Mouse (Mus musculus): ENCODE data around the gene Gm37240. TPM values are rescaled to one million over a fixed set of nuclear protein-coding genes. Genes with fewer than 3 reads are reported as not detected.

Gm37240 gene
- total RNA-seq, 1 experiment = 1.2 TPM

DNA sequence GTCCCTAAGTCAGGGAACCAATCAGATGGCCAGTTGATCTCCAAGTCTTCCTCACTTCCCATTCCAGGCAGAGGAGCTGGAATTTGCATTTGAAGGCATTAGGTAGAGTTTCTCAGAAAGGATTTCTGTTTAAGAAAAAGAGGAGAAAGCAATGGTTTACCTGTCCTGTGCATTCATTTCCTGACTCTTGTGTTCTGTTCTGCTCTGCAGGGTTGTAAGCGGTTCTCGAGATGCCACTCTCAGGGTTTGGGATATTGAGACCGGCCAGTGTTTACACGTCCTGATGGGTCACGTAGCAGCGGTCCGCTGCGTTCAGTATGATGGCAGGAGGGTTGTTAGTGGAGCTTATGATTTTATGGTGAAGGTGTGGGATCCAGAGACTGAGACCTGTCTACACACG is 913.1 kb downstream of the Gm37240 start:
- Histone ChIP-seq H3K36me3 (ENCODE audit: control insufficient read depth, insufficient read depth, low read length, poor library complexity, severe bottlenecking) (peaks cover 11% of the 10 kb centered on the region), H3K9me3 (ENCODE audit: control insufficient read depth, insufficient read depth, low read depth, low read length) (no peaks in the 10 kb centered on the region), H3K27ac (ENCODE audit: insufficient read depth, low read depth, low read length, poor library complexity, severe bottlenecking) (no peak overlapping the region), H3K4me1 (ENCODE audit: control insufficient read depth in 2 of 2, insufficient read depth in 2 of 2, low read length in 2 of 2, poor library complexity in 1 of 2) (peaks cover 6 to 7% of the 10 kb centered on the region in 2 experiments; a peak in 2 of 4 replicates), H3K4me3 (ENCODE audit: insufficient read depth in 1 of 2, low read depth in 1 of 2, low read length in 2 of 2, poor library complexity in 1 of 2, severe bottlenecking in 1 of 2) (no peak overlapping the region), H3K9ac (ENCODE audit: insufficient read depth, low read depth, low read length, poor library complexity, severe bottlenecking) (no peak overlapping the region)
- DNase-seq (ENCODE audit: low read depth, low spot score) = no peak
- TF ChIP-seq MAFK (IDR thresholded peaks at IDR 0.05; ENCODE audit: insufficient read depth, low read depth, low read length) (no peak), CHD2 (IDR thresholded peaks at IDR 0.05; ENCODE audit: low read depth, low read length) (no peak), ZC3H11A (IDR thresholded peaks at IDR 0.05; ENCODE audit: borderline replicate concordance, low read depth, low read length) (no peak), ZNF384 (IDR thresholded peaks at IDR 0.05; ENCODE audit: low read depth, low read length) (no peak), HCFC1 (IDR thresholded peaks at IDR 0.05; ENCODE audit: borderline replicate concordance, insufficient read depth, low read length) (no peak)
- in situ Hi-C loops (cut with MboI; ENCODE audit: low sequenced_read_pairs in 2 of 2, unreplicated experiment in 2 of 2) = no loop called here

GRCm38 (mm10) chr3:84972881-84973280 is 914.4 kb downstream of the Gm37240 start:
- no peak overlapping the region for H3K4me3 ChIP-seq (ENCODE audit: insufficient read depth in 1 of 2, low read depth in 1 of 2, low read length in 2 of 2, poor library complexity in 1 of 2, severe bottlenecking in 1 of 2)
- peaks cover 15% of the 10 kb centered on the region for H3K36me3 ChIP-seq (ENCODE audit: control insufficient read depth, insufficient read depth, low read length, poor library complexity, severe bottlenecking)
- H3K9me3 ChIP-seq (ENCODE audit: control insufficient read depth, insufficient read depth, low read depth, low read length) = no peaks in the 10 kb centered on the region
- no peak overlapping the region for H3K9ac ChIP-seq (ENCODE audit: insufficient read depth, low read depth, low read length, poor library complexity, severe bottlenecking)
- no peak for DNase-seq (ENCODE audit: low read depth, low spot score)
- no peak overlapping the region for H3K27ac ChIP-seq (ENCODE audit: insufficient read depth, low read depth, low read length, poor library complexity, severe bottlenecking)
- peaks cover 6 to 7% of the 10 kb centered on the region in 2 experiments; a peak in 2 of 4 replicates for H3K4me1 ChIP-seq (ENCODE audit: control insufficient read depth in 2 of 2, insufficient read depth in 2 of 2, low read length in 2 of 2, poor library complexity in 1 of 2)
- TF ChIP-seq ZNF384 (IDR thresholded peaks at IDR 0.05; ENCODE audit: low read depth, low read length) = no peak
- no peak for TF ChIP-seq HCFC1 (IDR thresholded peaks at IDR 0.05; ENCODE audit: borderline replicate concordance, insufficient read depth, low read length)
- in situ Hi-C loops (cut with MboI; ENCODE audit: low sequenced_read_pairs in 2 of 2, unreplicated experiment in 2 of 2) = no loop called here

- no peaks in the 10 kb centered on the region for H3K9me3 ChIP-seq (ENCODE audit: control insufficient read depth, insufficient read depth, low read depth, low read length)
- peaks cover 6 to 7% of the 10 kb centered on the region in 2 experiments; a peak in 2 of 4 replicates for H3K4me1 ChIP-seq (ENCODE audit: control insufficient read depth in 2 of 2, insufficient read depth in 2 of 2, low read length in 2 of 2, poor library complexity in 1 of 2)
- in situ Hi-C loops (cut with MboI; ENCODE audit: low sequenced_read_pairs in 2 of 2, unreplicated experiment in 2 of 2) = no loop called here
- peaks cover 8% of the 10 kb centered on the region for H3K36me3 ChIP-seq (ENCODE audit: control insufficient read depth, insufficient read depth, low read length, poor library complexity, severe bottlenecking)
- no peak overlapping the region for H3K9ac ChIP-seq (ENCODE audit: insufficient read depth, low read depth, low read length, poor library complexity, severe bottlenecking)
- no peak overlapping the region for H3K4me3 ChIP-seq (ENCODE audit: insufficient read depth in 1 of 2, low read depth in 1 of 2, low read length in 2 of 2, poor library complexity in 1 of 2, severe bottlenecking in 1 of 2)
- DNase-seq (ENCODE audit: low read depth, low spot score) = peak; percentile 34
- H3K27ac ChIP-seq (ENCODE audit: insufficient read depth, low read depth, low read length, poor library complexity, severe bottlenecking) = no peak overlapping the region; the same call in 1 of the 2 replicates
- TF ChIP-seq MAFK (IDR thresholded peaks at IDR 0.05; ENCODE audit: insufficient read depth, low read depth, low read length) (0 out of 2 replicates have a peak, but pooled peaks have one; percentile 29), CHD2 (IDR thresholded peaks at IDR 0.05; ENCODE audit: low read depth, low read length) (no peak)
Measured at GRCm38 (mm10) chr3:84971561-84971960, 915.8 kb downstream of the Gm37240 start.

DNA sequence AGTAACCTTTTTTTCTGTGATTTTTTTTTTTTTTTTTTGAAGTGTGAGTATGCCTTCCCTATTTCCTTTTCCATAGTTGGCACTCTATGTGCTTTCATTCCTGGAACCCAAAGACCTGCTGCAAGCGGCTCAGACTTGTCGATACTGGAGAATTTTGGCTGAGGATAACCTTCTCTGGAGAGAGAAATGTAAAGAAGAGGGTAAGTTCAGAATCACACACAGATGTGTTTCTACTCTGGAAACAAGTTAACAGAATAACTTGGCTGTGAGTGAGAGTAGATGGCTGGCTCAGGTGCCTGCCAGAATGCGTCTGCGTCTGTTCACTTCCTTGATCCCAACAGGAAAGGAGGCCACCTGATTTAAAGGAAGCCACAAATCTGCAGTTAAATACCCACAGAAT is 920.0 kb downstream of the Gm37240 start:
- TF ChIP-seq MAFK (IDR thresholded peaks at IDR 0.05; ENCODE audit: insufficient read depth, low read depth, low read length) = no peak
- TF ChIP-seq CHD2 (IDR thresholded peaks at IDR 0.05; ENCODE audit: low read depth, low read length) = no peak
- no peak for TF ChIP-seq ZC3H11A (IDR thresholded peaks at IDR 0.05; ENCODE audit: borderline replicate concordance, low read depth, low read length)
- no peak for TF ChIP-seq ZNF384 (IDR thresholded peaks at IDR 0.05; ENCODE audit: low read depth, low read length)
- TF ChIP-seq HCFC1 (IDR thresholded peaks at IDR 0.05; ENCODE audit: borderline replicate concordance, insufficient read depth, low read length) = no peak
- in situ Hi-C loops (cut with MboI; ENCODE audit: low sequenced_read_pairs in 2 of 2, unreplicated experiment in 2 of 2) = no loop called here
- no peak overlapping the region for H3K4me3 ChIP-seq (ENCODE audit: insufficient read depth in 1 of 2, low read depth in 1 of 2, low read length in 2 of 2, poor library complexity in 1 of 2, severe bottlenecking in 1 of 2)
- H3K4me1 ChIP-seq (ENCODE audit: control insufficient read depth in 2 of 2, insufficient read depth in 2 of 2, low read length in 2 of 2, poor library complexity in 1 of 2) = peaks cover 7% of the 10 kb centered on the region in 2 experiments; a peak in 2 of 4 replicates
- DNase-seq (ENCODE audit: low read depth, low spot score) = no peak
- no peak overlapping the region for H3K27ac ChIP-seq (ENCODE audit: insufficient read depth, low read depth, low read length, poor library complexity, severe bottlenecking)
- no peaks in the 10 kb centered on the region for H3K9me3 ChIP-seq (ENCODE audit: control insufficient read depth, insufficient read depth, low read depth, low read length)
- no peak overlapping the region for H3K9ac ChIP-seq (ENCODE audit: insufficient read depth, low read depth, low read length, poor library complexity, severe bottlenecking)
- peaks cover 6% of the 10 kb centered on the region; the same call in 1 of the 2 replicates for H3K36me3 ChIP-seq (ENCODE audit: control insufficient read depth, insufficient read depth, low read length, poor library complexity, severe bottlenecking)

- Histone ChIP-seq H3K9ac (ENCODE audit: insufficient read depth, low read depth, low read length, poor library complexity, severe bottlenecking) (no peak overlapping the region), H3K36me3 (ENCODE audit: control insufficient read depth, insufficient read depth, low read length, poor library complexity, severe bottlenecking) (peaks cover 6% of the 10 kb centered on the region; the same call in 1 of the 2 replicates), H3K4me3 (ENCODE audit: insufficient read depth in 1 of 2, low read depth in 1 of 2, low read length in 2 of 2, poor library complexity in 1 of 2, severe bottlenecking in 1 of 2) (no peak overlapping the region), H3K4me1 (ENCODE audit: control insufficient read depth in 2 of 2, insufficient read depth in 2 of 2, low read length in 2 of 2, poor library complexity in 1 of 2) (peaks cover 0 to 2% of the 10 kb centered on the region in 2 experiments; a peak in 1 of 4 replicates), H3K27ac (ENCODE audit: insufficient read depth, low read depth, low read length, poor library complexity, severe bottlenecking) (no peak overlapping the region), H3K9me3 (ENCODE audit: control insufficient read depth, insufficient read depth, low read depth, low read length) (no peaks in the 10 kb centered on the region)
- in situ Hi-C loops (cut with MboI; ENCODE audit: low sequenced_read_pairs in 2 of 2, unreplicated experiment in 2 of 2) = no loop called here
- no peak for DNase-seq (ENCODE audit: low read depth, low spot score)
- TF ChIP-seq CHD2 (IDR thresholded peaks at IDR 0.05; ENCODE audit: low read depth, low read length) (no peak), HCFC1 (IDR thresholded peaks at IDR 0.05; ENCODE audit: borderline replicate concordance, insufficient read depth, low read length) (no peak), MAFK (IDR thresholded peaks at IDR 0.05; ENCODE audit: insufficient read depth, low read depth, low read length) (no peak), ZNF384 (IDR thresholded peaks at IDR 0.05; ENCODE audit: low read depth, low read length) (no peak), ZC3H11A (IDR thresholded peaks at IDR 0.05; ENCODE audit: borderline replicate concordance, low read depth, low read length) (no peak)
Measured at GRCm38 (mm10) chr3:84965156-84965555, 922.2 kb downstream of the Gm37240 start.

Measured in ES-E14 (cell line).